Mouse (Mus musculus) megakaryocyte progenitor cell, adult 5-6 weeks (primary cell): ENCODE measurements around the gene Pnliprp2. TPM values are rescaled to one million over a fixed set of nuclear protein-coding genes. Genes with fewer than 3 reads are reported as not detected.

Experiments
- ATAC-seq: replicated peaks from 2 replicates; pipeline ENCODE4 v1.8.0; 2016; ENCODE audit warnings: mild to moderate bottlenecking, moderate TSS enrichment, inconsistent platforms; ENCODE audit not compliant: poor library complexity
- total RNA-seq, 2 experiments: library from RNA; stranded (forward) in 1 of 2; stranded (reverse) in 1 of 2; fragments of 157-497, 149-512 nt in 1 of 2; fragments of 200-1000 nt in 1 of 2; gene quantifications; 2 replicates each; pipeline versions ENCODE4 v1.2.3 to v1.2.4; 2015 to 2017

Pnliprp2 gene
- total RNA-seq, 2 experiments from 2014 or later: not detected

DNA sequence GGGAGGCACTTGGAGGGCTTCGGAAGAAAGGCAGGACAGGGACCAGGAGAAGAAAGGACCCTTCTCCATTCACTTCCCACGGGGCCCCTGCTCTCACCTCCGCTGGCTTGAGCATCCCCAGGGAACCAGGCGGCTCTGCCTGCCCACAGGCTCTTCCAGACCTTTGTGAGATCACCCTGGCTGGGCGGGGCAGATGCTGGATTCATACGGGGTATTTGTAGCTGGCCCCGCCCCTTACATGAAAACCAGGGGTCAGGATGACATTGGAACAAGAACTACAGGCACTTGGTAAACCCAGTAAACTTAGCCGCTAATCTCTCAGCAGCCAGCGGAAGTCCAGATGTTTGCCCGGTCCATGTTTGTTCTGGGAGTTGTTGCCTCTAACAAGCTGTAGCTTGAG, 34.8 kb downstream of the Pnliprp2 start, which contains the start of gene 1700019N19Rik:
1700019N19Rik (minus strand) TSS at position 178 of the 400 bp plus-strand sequence.
- no peak for ATAC-seq

DNA sequence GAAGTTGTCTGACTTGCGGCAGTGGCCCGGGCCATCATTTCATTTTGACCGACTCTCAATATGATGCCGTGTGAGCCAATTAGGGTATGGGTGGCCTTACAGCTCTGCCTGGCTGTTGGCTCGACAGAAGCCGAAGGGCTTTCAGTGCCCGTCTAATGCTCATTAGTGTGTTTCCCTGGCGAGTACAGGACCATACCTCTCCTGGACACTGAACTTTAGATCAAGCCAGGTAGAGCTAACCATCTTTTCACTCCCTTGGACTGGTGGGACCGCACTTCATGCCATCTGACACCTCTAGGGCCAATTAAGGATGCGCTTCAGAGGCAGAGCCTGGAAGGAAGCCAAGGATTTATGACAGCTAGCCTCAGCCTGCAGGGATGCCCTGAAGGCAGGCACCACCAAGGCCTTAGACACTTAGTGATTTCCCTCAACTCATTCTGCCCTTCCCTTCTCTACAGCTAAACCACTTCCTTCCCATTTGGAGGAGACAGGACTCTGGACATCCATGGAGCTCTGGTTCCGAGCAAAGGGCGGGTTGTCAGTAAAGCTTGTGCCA, 35.7 kb downstream of the Pnliprp2 start:
- no peak for ATAC-seq

DNA sequence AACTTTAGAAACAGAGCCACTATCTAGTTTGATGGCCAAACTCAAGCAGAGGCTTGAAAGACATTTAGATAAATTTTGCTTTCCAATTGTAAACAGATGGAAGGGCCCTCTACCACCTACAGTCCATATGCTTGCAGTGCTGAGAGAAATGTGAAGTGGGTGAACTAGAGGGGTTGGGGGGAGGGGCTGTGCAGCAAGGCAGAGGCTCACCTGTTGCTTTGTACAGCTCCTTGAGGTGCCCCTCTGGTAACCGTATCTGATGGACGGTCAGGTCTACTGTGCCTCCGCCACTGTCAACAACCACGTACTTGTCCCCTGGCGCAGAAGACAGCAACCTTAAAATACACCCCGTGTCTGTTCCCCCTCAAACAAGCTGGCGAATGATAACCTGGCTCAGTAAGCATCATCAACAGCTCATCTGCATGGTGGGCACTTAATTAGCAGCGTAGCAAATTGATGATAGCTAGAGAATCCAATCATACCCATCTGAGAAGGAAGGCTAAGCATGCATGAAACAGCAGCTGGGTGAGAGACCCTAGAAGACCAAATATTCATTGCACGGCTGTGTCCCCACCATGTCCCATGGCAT, 45.8 kb downstream of the Pnliprp2 start:
- ATAC-seq: no peak

DNA sequence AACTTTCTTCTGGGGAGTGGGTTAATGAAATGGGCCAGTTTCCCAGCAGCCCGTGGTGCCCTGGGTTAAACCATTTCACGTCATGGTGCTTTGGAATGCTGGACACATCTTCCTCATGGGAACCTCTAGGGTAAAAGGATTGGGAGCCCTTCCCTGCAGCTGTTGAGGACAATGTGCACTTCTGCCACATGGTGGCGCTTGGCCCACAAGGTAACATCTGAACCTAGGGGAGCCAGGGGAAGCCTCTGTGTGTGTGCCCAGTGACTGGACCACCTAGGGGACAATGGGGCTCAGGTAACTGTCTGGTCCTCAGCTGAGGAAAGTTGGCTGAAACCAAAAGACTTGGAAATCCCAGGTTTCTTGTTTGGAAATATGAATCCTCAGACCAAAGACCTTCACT, 46.8 kb downstream of the Pnliprp2 start:
- ATAC-seq: peak; percentile 64; the same call in 1 of the 2 replicates

DNA sequence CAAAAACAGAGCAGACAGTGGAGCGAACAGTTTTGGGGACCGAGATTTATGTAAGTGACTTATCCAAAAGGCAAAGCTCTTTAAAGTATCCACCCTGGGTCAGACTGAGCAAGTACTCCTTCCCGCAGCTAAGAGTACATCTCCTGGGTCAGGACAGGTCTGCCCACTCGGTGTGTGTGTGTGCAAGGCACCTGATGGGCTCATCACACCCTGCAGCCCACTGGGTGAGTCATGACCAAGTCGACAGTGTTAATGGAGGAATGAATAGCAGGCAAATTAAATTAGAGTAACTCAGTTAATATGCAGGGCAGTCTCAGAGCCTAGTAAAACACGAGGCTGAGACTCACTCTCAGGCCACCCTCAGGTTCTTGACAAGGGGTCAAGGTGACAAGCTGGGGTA, 49.3 kb downstream of the Pnliprp2 start:
- no peak for ATAC-seq

DNA sequence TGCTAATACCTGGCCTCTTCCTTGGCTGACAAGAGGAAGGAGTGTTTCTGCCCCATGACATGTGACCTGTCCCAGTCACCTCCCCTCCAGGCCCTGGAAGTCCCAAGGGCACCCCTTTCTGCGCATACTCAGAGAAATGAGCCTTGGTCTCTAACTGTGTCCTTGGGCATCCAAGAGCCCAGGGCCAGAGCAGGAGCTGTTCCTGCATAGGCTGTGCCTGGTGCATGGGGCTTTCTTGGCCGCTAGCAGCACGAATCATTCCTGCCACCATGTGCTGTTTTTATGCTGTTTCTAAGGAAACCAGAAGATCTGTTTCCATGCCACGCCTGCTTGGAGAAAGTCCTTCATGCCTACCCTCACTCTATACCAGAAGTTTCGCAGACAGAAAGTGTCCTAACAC, 51.0 kb downstream of the Pnliprp2 start:
- ATAC-seq: no peak

DNA sequence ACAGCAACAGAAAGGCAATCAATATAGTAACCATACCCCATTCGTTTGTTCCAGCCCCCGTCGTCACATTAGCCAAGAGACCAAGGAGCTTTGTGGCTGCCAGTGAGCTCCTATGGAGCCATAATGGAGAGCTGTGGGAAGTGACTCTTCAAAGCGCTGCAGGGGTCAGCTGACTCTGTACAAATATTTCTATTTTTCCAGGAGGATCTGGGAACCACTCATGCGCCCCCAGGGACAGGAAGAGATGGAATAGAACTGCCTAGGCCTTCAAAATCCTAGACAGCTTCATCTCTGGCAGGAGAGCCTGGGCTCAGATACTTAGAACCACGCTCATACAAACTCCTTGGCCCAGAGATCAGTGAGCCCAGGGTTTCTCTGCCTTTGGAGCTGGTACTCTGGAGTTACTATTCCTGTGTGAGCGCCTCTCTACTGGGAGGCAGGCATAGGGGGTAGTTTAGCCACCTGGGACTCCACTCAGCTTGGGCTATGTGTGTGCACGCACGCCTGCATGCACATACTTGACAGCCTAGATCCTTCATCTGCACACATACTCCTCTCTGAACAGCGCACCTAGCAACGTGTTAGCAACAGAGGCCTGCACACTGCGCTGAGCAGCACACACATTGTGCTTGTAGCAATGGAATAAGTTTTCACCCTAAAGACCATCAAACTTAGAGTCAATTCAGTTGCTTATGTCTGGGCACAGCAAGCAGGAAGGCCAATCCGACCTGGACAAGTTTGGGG, 55.8 kb downstream of the Pnliprp2 start:
- no peak for ATAC-seq

DNA sequence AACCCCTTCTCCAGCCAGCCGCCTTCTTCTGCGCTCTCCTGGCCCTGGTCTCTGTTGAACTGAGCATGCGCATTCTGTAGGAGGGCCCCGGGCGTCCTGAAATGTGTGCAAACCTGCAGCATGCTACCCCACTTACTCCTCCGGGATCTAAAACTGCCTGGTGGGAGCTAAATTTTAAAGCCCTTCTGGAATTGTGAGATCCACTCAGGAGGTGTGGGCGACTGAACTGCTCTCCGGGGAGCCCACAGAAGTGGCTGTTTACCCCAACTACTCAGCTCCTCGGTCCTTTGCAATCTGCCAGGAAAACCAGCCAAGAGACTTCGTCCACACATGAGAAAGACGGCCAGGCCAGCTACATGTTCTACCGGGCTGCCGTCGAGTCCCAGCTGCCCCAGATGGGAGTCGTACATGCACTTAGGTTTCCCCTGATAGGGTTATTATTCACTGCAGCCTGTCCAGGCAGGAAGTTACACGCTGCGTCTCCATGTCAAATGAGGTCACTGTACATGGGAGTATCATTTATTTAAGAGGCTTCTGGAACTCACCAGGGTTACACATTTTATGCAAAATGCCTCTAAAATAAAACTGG, 57.0 kb downstream of the Pnliprp2 start:
- ATAC-seq: no peak

DNA sequence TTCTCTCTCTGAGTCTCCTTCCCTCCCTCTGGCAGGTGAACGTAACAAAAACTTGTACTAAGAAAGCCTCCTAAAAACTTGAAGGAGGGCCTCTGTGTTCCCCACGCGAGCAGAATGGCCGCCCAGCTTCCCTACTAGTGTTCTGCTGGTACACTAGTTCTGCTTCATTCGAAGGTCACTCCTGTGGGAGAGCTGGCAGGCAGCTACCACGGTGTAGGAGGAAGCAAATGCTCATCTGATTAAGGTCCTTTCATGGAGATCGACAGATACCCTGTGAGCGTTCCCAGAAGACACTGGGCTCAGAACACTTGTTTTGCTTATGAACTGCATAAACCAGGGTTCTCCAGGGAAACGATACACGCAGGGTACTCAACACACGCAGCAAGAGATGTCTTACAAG, 57.9 kb downstream of the Pnliprp2 start:
- no peak for ATAC-seq

DNA sequence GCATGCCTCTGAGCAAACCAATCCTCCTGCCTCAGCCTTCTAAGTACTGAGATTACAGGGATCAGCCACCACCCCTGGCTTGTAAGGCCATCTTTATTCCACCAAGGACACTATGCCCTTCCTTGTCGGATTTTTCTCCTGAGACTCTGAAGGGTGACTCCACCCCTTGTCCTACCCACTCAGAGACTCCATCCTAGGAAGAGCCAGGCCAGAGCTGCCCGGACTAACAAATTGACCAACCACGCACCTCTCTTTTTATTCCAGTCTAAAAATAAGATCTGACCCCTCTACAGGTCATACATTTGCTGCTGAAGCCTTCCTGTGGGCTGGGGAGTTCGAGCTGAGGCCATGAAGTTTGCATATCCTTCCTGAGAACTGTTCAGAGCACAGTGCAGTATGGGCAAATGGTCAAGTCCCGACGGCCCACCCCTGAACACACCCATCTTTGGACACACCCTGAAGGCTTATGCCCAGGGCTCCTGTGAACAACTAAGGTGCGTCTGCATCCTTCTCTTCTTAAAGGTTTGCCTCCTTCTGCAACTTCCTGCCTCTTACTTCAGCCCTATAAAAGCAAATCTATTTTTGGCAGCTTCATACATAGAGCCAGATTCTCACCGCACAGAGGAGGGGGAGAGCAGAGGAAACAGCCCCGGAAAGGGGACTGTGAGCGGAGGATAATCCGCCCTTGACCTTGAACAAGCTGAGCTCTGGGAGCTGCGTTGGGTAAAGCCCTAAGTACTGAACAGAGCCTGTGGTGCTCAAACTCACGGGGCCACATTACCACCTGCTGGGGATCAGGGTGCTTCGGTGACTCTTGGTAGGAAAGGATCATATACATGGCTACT, 59.3 kb downstream of the Pnliprp2 start:
- no peak for ATAC-seq

DNA sequence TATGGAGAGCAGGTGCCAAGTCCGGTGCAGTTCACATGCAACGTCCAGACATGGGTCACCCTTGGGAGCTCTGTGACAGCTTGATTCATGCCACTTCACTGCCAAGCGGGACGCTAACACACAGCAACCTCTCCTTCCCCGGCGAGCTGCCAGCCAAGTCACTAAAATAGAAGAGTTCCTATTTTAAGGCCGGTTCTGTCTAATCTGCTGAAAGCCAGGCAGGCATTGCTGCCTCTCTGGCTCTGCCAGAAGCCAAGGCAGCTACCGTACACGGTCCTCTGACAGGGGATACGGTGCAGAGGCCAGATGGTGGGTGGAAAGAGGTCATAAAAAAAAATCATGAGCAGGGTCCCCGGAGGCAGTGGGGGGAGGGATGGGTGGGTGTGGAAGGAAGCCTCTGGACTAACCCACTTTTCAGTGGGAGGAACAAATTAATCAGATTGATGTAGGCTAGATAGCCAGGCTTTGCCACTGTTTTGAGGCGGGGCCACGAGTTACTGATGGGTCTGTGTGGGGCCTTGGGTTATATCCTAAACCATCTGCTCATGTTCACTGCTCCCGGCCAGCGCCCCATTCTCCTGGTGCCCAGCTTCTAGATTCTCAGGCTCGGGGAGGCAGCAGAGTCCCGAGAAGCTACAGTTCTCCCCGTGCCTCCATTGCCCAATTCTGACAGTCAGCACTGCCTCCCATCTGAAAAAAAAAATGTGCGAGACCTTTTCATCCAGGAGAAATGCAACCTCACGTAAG, 63.1 kb downstream of the Pnliprp2 start:
- ATAC-seq: no peak

DNA sequence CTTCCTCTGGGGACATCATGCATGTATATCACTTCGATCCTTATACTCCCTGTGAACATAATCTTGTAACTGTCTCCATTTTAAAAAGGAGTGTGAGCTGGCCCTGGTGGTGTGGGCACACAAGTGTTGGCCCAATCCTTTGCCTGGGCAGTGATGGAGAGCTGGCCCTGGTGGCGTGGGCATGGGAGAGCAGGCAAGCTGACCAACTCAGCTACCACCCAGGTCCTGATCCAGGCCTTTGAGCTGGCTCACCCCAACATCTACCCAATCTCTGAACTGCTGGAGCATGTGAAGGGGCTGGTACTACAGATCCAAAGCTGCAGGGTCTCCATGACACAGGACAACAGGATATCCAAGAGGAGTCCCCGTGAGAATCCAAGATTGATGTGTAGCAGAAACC, 63.8 kb downstream of the Pnliprp2 start:
- ATAC-seq: no peak

DNA sequence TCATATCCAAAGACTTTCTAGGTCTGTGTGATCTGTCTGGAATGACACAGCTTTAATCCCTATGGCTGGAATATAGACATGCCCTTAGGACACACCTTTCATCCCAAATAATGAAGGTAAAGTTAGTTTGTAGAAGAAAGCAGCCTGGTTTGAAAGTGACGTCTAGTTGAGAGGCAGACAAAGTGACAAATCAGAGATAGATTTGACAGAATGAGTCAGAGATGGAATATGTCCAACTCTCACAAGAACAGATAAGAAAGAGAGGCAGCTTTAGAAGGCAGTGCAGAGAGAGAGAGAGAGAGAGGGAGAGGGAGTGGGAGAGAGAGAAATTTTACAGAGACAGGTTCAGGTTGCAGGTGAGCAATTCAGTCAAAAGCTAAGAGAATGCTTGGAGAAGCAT, 64.8 kb downstream of the Pnliprp2 start:
- ATAC-seq: no peak

Other genes with a start within 250 kb of the Pnliprp2 start
- gene Ccdc172, start 247.7 kb upstream of the Pnliprp2 start, total RNA-seq (2015): not detected in 2 replicates
- gene Ccdc172, start 247.7 kb upstream of the Pnliprp2 start, total RNA-seq (2017): not detected in 2 replicates
- not detected in 2 replicates for gene Pnlip, start 107.2 kb upstream of the Pnliprp2 start, total RNA-seq (2015)
- gene Pnlip, start 107.2 kb upstream of the Pnliprp2 start, total RNA-seq (2017): not detected in 2 replicates
- not detected in 2 replicates for gene Pnliprp1, start 30.8 kb upstream of the Pnliprp2 start, total RNA-seq (2015)
- not detected in 2 replicates for gene Pnliprp1, start 30.8 kb upstream of the Pnliprp2 start, total RNA-seq (2017)
- gene 1700019N19Rik, start 34.7 kb downstream of the Pnliprp2 start, total RNA-seq (2015): not detected in 2 replicates
- gene 1700019N19Rik, start 34.7 kb downstream of the Pnliprp2 start, total RNA-seq (2017): not detected in 2 replicates
- gene Eno4, start 183.7 kb downstream of the Pnliprp2 start, total RNA-seq (2015): not detected in 2 replicates
- gene Eno4, start 183.7 kb downstream of the Pnliprp2 start, total RNA-seq (2017): not detected in 2 replicates
- 0.39 and 0.64 TPM in 2 replicates for gene Hspa12a, start 183.9 kb downstream of the Pnliprp2 start, total RNA-seq (2015)
- gene Hspa12a, start 183.9 kb downstream of the Pnliprp2 start, total RNA-seq (2017): not detected in 2 replicates